Mouse (Mus musculus) liver, embryonic 14.5 days (tissue): ENCODE results near the gene Ttf2.

ENCODE experiments used
- CTCF ChIP-seq: IDR thresholded peaks from 2 replicates; pipeline ENCODE4 v1.5.1; 2016; ENCODE audit warnings: antibody characterized with exemption, low read depth, control low read depth
- EP300 ChIP-seq: IDR thresholded peaks from 2 replicates; pipeline ENCODE4 v1.6.1; 2016; ENCODE audit warnings: antibody characterized with exemption, low read depth

GRCm38 (mm10) chr3:100922506-100923375 is 46.7 kb downstream of the Ttf2 start:
- no peak for TF ChIP-seq CTCF
- no peak for TF ChIP-seq EP300
